Mouse (Mus musculus): ENCODE results near the gene Pck1.

DNA sequence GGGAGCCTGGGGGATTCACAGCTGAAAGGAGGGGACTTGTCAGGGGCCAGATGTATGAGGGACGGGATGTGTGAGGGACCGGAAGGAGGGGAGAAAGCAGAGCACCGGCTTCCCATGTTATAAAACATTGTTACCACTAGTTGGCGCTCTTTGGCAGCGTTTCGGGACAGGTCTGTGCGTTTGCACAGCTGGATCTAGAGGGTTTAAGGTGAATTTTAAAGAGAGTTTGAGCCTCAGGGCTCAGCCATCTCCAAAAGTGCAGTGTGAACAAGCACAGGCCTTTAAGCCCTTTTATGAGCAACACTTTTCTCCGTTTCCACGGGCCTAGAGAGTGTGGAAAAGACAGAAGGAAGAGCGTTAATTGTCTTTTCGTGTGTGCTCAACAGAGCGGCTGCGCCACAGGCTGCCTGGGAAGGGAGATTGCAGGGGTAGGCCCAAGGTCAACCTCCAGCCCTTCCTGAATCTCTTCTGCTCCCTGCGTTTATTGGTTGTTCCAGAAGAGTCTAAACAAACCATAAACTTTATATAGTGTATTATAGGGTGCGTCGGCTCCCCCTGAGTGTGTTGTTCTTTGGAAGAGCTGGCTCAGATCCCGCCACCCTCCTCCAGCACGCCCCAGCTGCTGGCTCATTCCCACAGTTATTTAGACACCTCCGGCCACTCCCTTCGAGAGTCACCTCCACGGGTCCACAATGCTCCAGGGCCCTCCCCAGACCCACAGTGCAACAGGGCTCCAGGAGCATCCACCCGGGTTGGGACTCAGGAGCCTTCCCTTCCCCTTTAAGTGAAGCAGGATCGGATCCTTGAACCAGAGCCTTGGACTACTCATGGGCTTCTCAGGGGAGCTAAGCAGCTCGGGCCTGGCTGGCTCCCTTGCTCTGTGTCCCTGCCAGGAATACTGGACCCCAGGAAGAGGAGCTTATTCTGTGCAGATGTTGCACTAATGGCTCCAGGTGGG is 6.8 kb downstream of the Pck1 start:
- TF ChIP-seq CTCF (IDR thresholded peaks at IDR 0.05; ENCODE audit: extremely low read depth, insufficient read depth, low read length) (peak; percentile 69), POLR2A (IDR thresholded peaks at IDR 0.05; ENCODE audit: extremely low read depth, insufficient read depth, low read length) (no peak)

All from cortical plate, adult 2 months (tissue).